Mouse (Mus musculus) neural tube, embryonic 13.5 days (tissue): ENCODE measurements around the gene Fbxw2. TPM values are rescaled to one million over a fixed set of nuclear protein-coding genes. Genes with fewer than 3 reads are reported as not detected.
A peak's percentile ranks its signal among the peaks of the same experiment; 100 is the strongest.
"Not testable (repeated sequence)": the region's sequence is repeated elsewhere in the genome, so short reads cannot be mapped to it uniquely, and the experiment has no call there.

Experiments used
- ATAC-seq: fragments of 200-750 bp; cut with Nextera tagmentation; 2 replicates; pipeline ENCODE4 v1.8.0; 2017; ENCODE audit warnings: low read depth, mild to moderate bottlenecking, moderate TSS enrichment, moderate library complexity
- H3K27ac ChIP-seq: fragments of 300-500 bp; sonication (generic); replicated peaks from 2 replicates; pipeline ENCODE4 v1.5.1; 2015; ENCODE audit warnings: moderate library complexity, mild to moderate bottlenecking, inconsistent platforms
- H3K27me3 ChIP-seq: fragments of 300-500 bp; sonication (generic); 2 replicates; pipeline ENCODE4 v1.6.1; 2015; ENCODE audit warnings: mild to moderate bottlenecking, inconsistent platforms
- H3K36me3 ChIP-seq: fragments of 300-500 bp; sonication (generic); 2 replicates; pipeline ENCODE4 v1.6.1; 2015; ENCODE audit warnings: mild to moderate bottlenecking, inconsistent platforms
- H3K4me1 ChIP-seq: fragments of 300-500 bp; sonication (generic); replicated peaks from 2 replicates; pipeline ENCODE4 v1.6.1; 2015; ENCODE audit warnings: inconsistent platforms
- H3K4me2 ChIP-seq: fragments of 300-500 bp; sonication (generic); 2 replicates; pipeline ENCODE4 v1.6.1; 2015; ENCODE audit warnings: inconsistent platforms, mild to moderate bottlenecking, moderate library complexity
- H3K4me3 ChIP-seq: fragments of 300-500 bp; sonication (generic); 2 replicates; pipeline ENCODE4 v1.5.1; 2015; ENCODE audit warnings: mild to moderate bottlenecking, inconsistent platforms
- H3K9ac ChIP-seq: fragments of 300-500 bp; sonication (generic); 2 replicates; pipeline ENCODE4 v1.6.1; 2015; ENCODE audit warnings: moderate library complexity, mild to moderate bottlenecking, inconsistent platforms
- H3K9me3 ChIP-seq: fragments of 300-500 bp; sonication (generic); 2 replicates; pipeline ENCODE4 v1.6.1; 2016; ENCODE audit warnings: inconsistent platforms
- WGBS: fragments of 180-500 bp; shearing (Covaris S2); methylation state at CpG from one replicate; pipeline ENCODE4 v1.1.7; 2015; 5-methylcytosine and 5-hydroxymethylcytosine counted together
- polyA plus RNA-seq: library from polyadenylated mRNA; unstranded; fragments of >200 nt; fragmentation: Nextera tagmentation; extraction: Ambion mirVana; gene quantifications from 2 replicates; pipeline ENCODE4 v1.2.1, GENCODE M21; 2015

Gene Fbxw2
- polyA plus RNA-seq, 1 experiment from 2014 or later: 76.6 TPM

GRCm38 (mm10) chr2:34764801-34765200 is 61.3 kb downstream of the Fbxw2 start:
- Histone ChIP-seq H3K9me3 (no peaks in the 10 kb centered on the region; the same call in 1 of the 2 replicates), H3K36me3 (no peaks in the 10 kb centered on the region), H3K4me2 (no peak overlapping the region), H3K27me3 (no peaks in the 10 kb centered on the region), H3K9ac (no peak overlapping the region), H3K4me1 (no peaks in the 10 kb centered on the region), H3K4me3 (no peak overlapping the region), H3K27ac (no peak overlapping the region)
- ATAC-seq: no peak
- 88% methylated on average over 5 of the region's 12 CpGs for WGBS

- H3K27ac ChIP-seq: no peak overlapping the region
- 61% methylated on average over 2 of the region's 2 CpGs for WGBS
- ATAC-seq: no peak
- no peaks in the 10 kb centered on the region for H3K4me1 ChIP-seq
- no peaks in the 10 kb centered on the region for H3K36me3 ChIP-seq
- H3K9me3 ChIP-seq: no peaks in the 10 kb centered on the region; the same call in 1 of the 2 replicates
- H3K4me3 ChIP-seq: no peak overlapping the region
- no peaks in the 10 kb centered on the region for H3K27me3 ChIP-seq
- H3K9ac ChIP-seq: no peak overlapping the region
- no peak overlapping the region for H3K4me2 ChIP-seq
Measured at GRCm38 (mm10) chr2:34762872-34763271, 63.2 kb downstream of the Fbxw2 start.

- no peaks in the 10 kb centered on the region for H3K4me1 ChIP-seq
- H3K27me3 ChIP-seq: no peaks in the 10 kb centered on the region
- H3K4me2 ChIP-seq: no peak overlapping the region
- no peaks in the 10 kb centered on the region; the same call in 1 of the 2 replicates for H3K9me3 ChIP-seq
- H3K27ac ChIP-seq: no peak overlapping the region
- WGBS: 82% methylated on average over 2 of the region's 2 CpGs
- no peak overlapping the region for H3K9ac ChIP-seq
- no peak for ATAC-seq
- no peak overlapping the region for H3K4me3 ChIP-seq
- H3K36me3 ChIP-seq: no peaks in the 10 kb centered on the region
Measured at GRCm38 (mm10) chr2:34762174-34762573, 63.9 kb downstream of the Fbxw2 start.

- H3K9ac ChIP-seq, H3K36me3 ChIP-seq, H3K27me3 ChIP-seq, H3K27ac ChIP-seq, H3K4me1 ChIP-seq, H3K4me3 ChIP-seq, H3K4me2 ChIP-seq, ATAC-seq, H3K9me3 ChIP-seq: not testable (repeated sequence)
- WGBS: 92% methylated on average over 5 of the region's 5 CpGs
Measured at GRCm38 (mm10) chr2:34761272-34761671, 64.8 kb downstream of the Fbxw2 start.

GRCm38 (mm10) chr2:34757341-34757740 is 68.8 kb downstream of the Fbxw2 start:
- ATAC-seq: no peak
- Histone ChIP-seq H3K36me3 (no peaks in the 10 kb centered on the region), H3K27me3 (no peaks in the 10 kb centered on the region), H3K9me3 (no peaks in the 10 kb centered on the region), H3K4me2 (no peak overlapping the region), H3K9ac (no peak overlapping the region), H3K4me3 (no peak overlapping the region), H3K4me1 (peaks cover 18% of the 10 kb centered on the region), H3K27ac (no peak overlapping the region)
- 74% methylated on average over 1 of the region's 1 CpGs for WGBS

- H3K4me2 ChIP-seq: peak within 1 kb of the TSS; percentile 71
- peaks cover 35% of the 10 kb centered on the region for H3K4me1 ChIP-seq
- H3K4me3 ChIP-seq: peak within 1 kb of the TSS; percentile 88
- H3K9me3 ChIP-seq: no peaks in the 10 kb centered on the region
- no peaks in the 10 kb centered on the region for H3K36me3 ChIP-seq
- H3K27me3 ChIP-seq: no peaks in the 10 kb centered on the region
- no peak for ATAC-seq
- WGBS: 2% methylated on average over 14 of the region's 14 CpGs
- H3K27ac ChIP-seq: peak within 1 kb of the TSS; percentile 96
- H3K9ac ChIP-seq: peak within 1 kb of the TSS; percentile 99
Measured at GRCm38 (mm10) chr2:34754551-34755358, 71.4 kb downstream of the Fbxw2 start, which contains the start of gene Gapvd1. Gene Gapvd1 (minus strand): TSS chr2:34755232.

Other genes with a start within 250 kb of the Fbxw2 start
- 119 and 120 TPM in 2 replicates for gene Gapvd1, start 71.1 kb downstream of the Fbxw2 start, polyA plus RNA-seq
- 505 and 686 TPM in 2 replicates for gene Hspa5, start 54.3 kb downstream of the Fbxw2 start, polyA plus RNA-seq
- gene Rabepk, start 26.4 kb downstream of the Fbxw2 start, polyA plus RNA-seq: 25.7 and 27.1 TPM in 2 replicates
- gene Gm34653, start 6.7 kb upstream of the Fbxw2 start, polyA plus RNA-seq: not detected in 2 replicates
- 0.21 and 0.30 TPM in 2 replicates for gene Cutal, start 48.1 kb upstream of the Fbxw2 start, polyA plus RNA-seq
- gene Psmd5, start 48.7 kb upstream of the Fbxw2 start, polyA plus RNA-seq: 87.4 and 90.4 TPM in 2 replicates
- gene Phf19, start 87.7 kb upstream of the Fbxw2 start, polyA plus RNA-seq: 1.8 TPM in 2 replicates
- 1.7 and 2.9 TPM in 2 replicates for gene Traf1, start 135.5 kb upstream of the Fbxw2 start, polyA plus RNA-seq
- 0.19 TPM in 1 of 2 replicates, not detected in the other for gene Hc, start 235.1 kb upstream of the Fbxw2 start, polyA plus RNA-seq